Mouse (Mus musculus) cerebellum, adult 8-10 months (tissue): Measurements from ENCODE around the gene Cnot3.
"Not testable (repeated sequence)": the region's sequence is repeated elsewhere in the genome, so short reads cannot be mapped to it uniquely, and the experiment has no call there.

Experiments used
- DNase-seq: peaks from one replicate; pipeline ENCODE4 v3.0.0; 2022

Cnot3 gene

GRCm38 (mm10) chr7:3656966-3657365, 11.9 kb downstream of the Cnot3 start:
- DNase-seq, result no peak

GRCm38 (mm10) chr7:3658578-3658977, 13.5 kb downstream of the Cnot3 start:
- no peak for DNase-seq

GRCm38 (mm10) chr7:3664524-3665214, 19.6 kb downstream of the Cnot3 start:
- no peak for DNase-seq

GRCm38 (mm10) chr7:3665215-3666114, 20.4 kb downstream of the Cnot3 start, which contains the start of gene Leng1:
Gene Leng1 (minus strand): TSS chr7:3665840.
- peak; percentile 95 for DNase-seq

- no peak for DNase-seq
Observed at GRCm38 (mm10) chr7:3666921-3667391, 21.9 kb downstream of the Cnot3 start.

- peak; percentile 81 for DNase-seq
Observed at GRCm38 (mm10) chr7:3674507-3675227, 29.6 kb downstream of the Cnot3 start.

- DNase-seq, result no peak
Observed at GRCm38 (mm10) chr7:3675228-3675548, 30.1 kb downstream of the Cnot3 start.

- DNase-seq, result no peak
Observed at GRCm38 (mm10) chr7:3676371-3676770, 31.3 kb downstream of the Cnot3 start.

- DNase-seq, result no peak
Observed at GRCm38 (mm10) chr7:3677342-3677741, 32.3 kb downstream of the Cnot3 start, which contains the start of gene Tmc4. Gene Tmc4 (minus strand): TSS chr7:3677553.

- no peak for DNase-seq
Observed at GRCm38 (mm10) chr7:3683908-3684550, 39.0 kb downstream of the Cnot3 start.

GRCm38 (mm10) chr7:3684698-3685097, 39.6 kb downstream of the Cnot3 start:
- no peak for DNase-seq

GRCm38 (mm10) chr7:3685400-3686187, 40.5 kb downstream of the Cnot3 start:
- peak; percentile 59 for DNase-seq

- DNase-seq, result no peak
Observed at GRCm38 (mm10) chr7:3691919-3692318, 46.9 kb downstream of the Cnot3 start.

GRCm38 (mm10) chr7:3692382-3692986, 47.4 kb downstream of the Cnot3 start, which contains the start of gene Tsen34:
Gene Tsen34 (plus strand): TSS chr7:3692863.
- no peak for DNase-seq

- peak; percentile 94 for DNase-seq
Observed at GRCm38 (mm10) chr7:3692987-3693808, 48.1 kb downstream of the Cnot3 start, which contains the start of gene Mboat7. Gene Mboat7 (minus strand): TSS chr7:3693523.

GRCm38 (mm10) chr7:3693809-3694075, 48.7 kb downstream of the Cnot3 start:
- no peak for DNase-seq

GRCm38 (mm10) chr7:3694076-3694948, 49.2 kb downstream of the Cnot3 start:
- DNase-seq, result peak; percentile 55

- DNase-seq, result not testable (repeated sequence)
Observed at GRCm38 (mm10) chr7:3694949-3695305, 49.9 kb downstream of the Cnot3 start.

- DNase-seq, result no peak
Observed at GRCm38 (mm10) chr7:3698471-3698870, 53.4 kb downstream of the Cnot3 start.
